Mouse (Mus musculus): ENCODE data around the gene Krtap3-1.

- TF ChIP-seq CTCF (conservative IDR thresholded peaks at IDR 0.05; ENCODE audit: low read length) (no peak), NANOG (IDR thresholded peaks at IDR 0.05; ENCODE audit: borderline replicate concordance, low read length) (no peak), POU5F1 (IDR thresholded peaks at IDR 0.05; ENCODE audit: borderline replicate concordance, low read length) (no peak)
Observed at GRCm38 (mm10) chr11:99559366-99559765, 7.1 kb downstream of the Krtap3-1 start, which contains the start of gene Gm11939.
